Mouse (Mus musculus): Measurements from ENCODE around the gene Ccdc57. TPM values are rescaled to one million over a fixed set of nuclear protein-coding genes. Genes with fewer than 3 reads are reported as not detected.
A peak's percentile ranks its signal among the peaks of the same experiment; 100 is the strongest.

Ccdc57 gene
- polyA plus RNA-seq, 1 experiment from 2014 or later: 1.3 TPM

- H3K36me3 ChIP-seq (ENCODE audit: control insufficient read depth, insufficient read depth): peaks cover 82% of the 10 kb centered on the region
- 74% methylated on average over 7 of the region's 7 CpGs for WGBS
- H3K4me1 ChIP-seq (replicated peaks; ENCODE audit: control insufficient read depth, insufficient read depth, low read length): no peaks in the 10 kb centered on the region
- no peak overlapping the region for H3K9ac ChIP-seq (ENCODE audit: low read depth, low read length)
- H3K27ac ChIP-seq (ENCODE audit: low read depth, low read length): no peak overlapping the region
- TF ChIP-seq CTCF (IDR thresholded peaks at IDR 0.05; ENCODE audit: low read depth): no peak
- no peak overlapping the region for H3K4me3 ChIP-seq (ENCODE audit: low read depth, low read length)
- H3K9me3 ChIP-seq (ENCODE audit: control insufficient read depth): no peaks in the 10 kb centered on the region
- H3K27me3 ChIP-seq (replicated peaks; ENCODE audit: control insufficient read depth, insufficient read depth, low read length): no peaks in the 10 kb centered on the region
- ATAC-seq: no peak
- no peak overlapping the region for H3K4me2 ChIP-seq (replicated peaks; ENCODE audit: low read depth)
Measured at GRCm38 (mm10) chr11:120961594-120961993, 28.9 kb upstream of the Ccdc57 start.

GRCm38 (mm10) chr11:120960248-120960647 is 27.6 kb upstream of the Ccdc57 start:
- WGBS: 45% methylated on average over 1 of the region's 1 CpGs
- no peak overlapping the region for H3K9ac ChIP-seq (ENCODE audit: low read depth, low read length)
- H3K27me3 ChIP-seq (replicated peaks; ENCODE audit: control insufficient read depth, insufficient read depth, low read length): no peaks in the 10 kb centered on the region
- no peak for TF ChIP-seq CTCF (IDR thresholded peaks at IDR 0.05; ENCODE audit: low read depth)
- H3K4me2 ChIP-seq (replicated peaks; ENCODE audit: low read depth): no peak overlapping the region
- no peaks in the 10 kb centered on the region for H3K4me1 ChIP-seq (replicated peaks; ENCODE audit: control insufficient read depth, insufficient read depth, low read length)
- ATAC-seq: no peak
- H3K4me3 ChIP-seq (ENCODE audit: low read depth, low read length): no peak overlapping the region
- peaks cover 81% of the 10 kb centered on the region for H3K36me3 ChIP-seq (ENCODE audit: control insufficient read depth, insufficient read depth)
- 0 out of 2 replicates have a peak overlapping the region, but pooled peaks have one; percentile 4 for H3K27ac ChIP-seq (ENCODE audit: low read depth, low read length)
- no peaks in the 10 kb centered on the region for H3K9me3 ChIP-seq (ENCODE audit: control insufficient read depth)

- H3K27me3 ChIP-seq (replicated peaks; ENCODE audit: control insufficient read depth, insufficient read depth, low read length): no peaks in the 10 kb centered on the region
- ATAC-seq: no peak
- H3K36me3 ChIP-seq (ENCODE audit: control insufficient read depth, insufficient read depth): peaks cover 74% of the 10 kb centered on the region
- H3K4me1 ChIP-seq (replicated peaks; ENCODE audit: control insufficient read depth, insufficient read depth, low read length): no peaks in the 10 kb centered on the region
- no peaks in the 10 kb centered on the region for H3K9me3 ChIP-seq (ENCODE audit: control insufficient read depth)
- 62% methylated on average over 3 of the region's 3 CpGs for WGBS
- TF ChIP-seq CTCF (IDR thresholded peaks at IDR 0.05; ENCODE audit: low read depth): no peak
- H3K27ac ChIP-seq (ENCODE audit: low read depth, low read length): no peak overlapping the region
- H3K4me2 ChIP-seq (replicated peaks; ENCODE audit: low read depth): no peak overlapping the region
- no peak overlapping the region for H3K9ac ChIP-seq (ENCODE audit: low read depth, low read length)
- no peak overlapping the region for H3K4me3 ChIP-seq (ENCODE audit: low read depth, low read length)
Measured at GRCm38 (mm10) chr11:120959564-120959963, 26.9 kb upstream of the Ccdc57 start.

- no peaks in the 10 kb centered on the region for H3K27me3 ChIP-seq (replicated peaks; ENCODE audit: control insufficient read depth, insufficient read depth, low read length)
- peaks cover 69% of the 10 kb centered on the region for H3K36me3 ChIP-seq (ENCODE audit: control insufficient read depth, insufficient read depth)
- no peak overlapping the region for H3K9ac ChIP-seq (ENCODE audit: low read depth, low read length)
- H3K9me3 ChIP-seq (ENCODE audit: control insufficient read depth): no peaks in the 10 kb centered on the region
- no peak for ATAC-seq
- H3K4me3 ChIP-seq (ENCODE audit: low read depth, low read length): no peak overlapping the region
- no peak overlapping the region for H3K27ac ChIP-seq (ENCODE audit: low read depth, low read length)
- WGBS: 91% methylated on average over 18 of the region's 18 CpGs
- TF ChIP-seq CTCF (IDR thresholded peaks at IDR 0.05; ENCODE audit: low read depth): no peak
- no peaks in the 10 kb centered on the region for H3K4me1 ChIP-seq (replicated peaks; ENCODE audit: control insufficient read depth, insufficient read depth, low read length)
- H3K4me2 ChIP-seq (replicated peaks; ENCODE audit: low read depth): no peak overlapping the region
Measured at GRCm38 (mm10) chr11:120959066-120959465, 26.4 kb upstream of the Ccdc57 start.

DNA sequence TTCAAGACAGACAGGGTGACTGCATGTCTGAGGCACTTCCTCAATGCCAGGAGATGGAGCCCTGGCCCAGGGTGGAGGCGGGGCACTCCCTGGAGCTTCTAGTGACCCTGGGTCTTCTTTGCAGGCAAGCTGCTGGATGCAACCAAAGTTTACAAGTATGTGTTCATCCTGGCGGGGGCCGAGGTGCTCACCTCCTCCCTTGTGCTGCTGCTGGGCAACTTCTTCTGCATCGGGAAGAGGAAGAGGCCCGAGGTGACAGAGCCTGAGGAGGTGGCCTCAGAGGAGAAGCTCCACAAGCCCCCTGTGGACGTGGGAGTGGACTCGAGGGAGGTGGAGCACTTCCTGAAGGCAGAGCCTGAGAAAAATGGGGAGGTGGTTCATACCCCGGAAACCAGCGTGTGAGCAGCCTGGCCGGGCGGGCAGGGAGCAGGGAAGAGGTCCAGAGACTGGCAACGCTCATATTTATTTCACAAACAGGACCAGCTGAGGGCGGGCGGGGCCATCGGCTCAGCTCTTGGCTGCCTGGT is 25.1 kb upstream of the Ccdc57 start:
- no peaks in the 10 kb centered on the region for H3K4me1 ChIP-seq (replicated peaks; ENCODE audit: control insufficient read depth, insufficient read depth, low read length)
- H3K9ac ChIP-seq (ENCODE audit: low read depth, low read length): no peak overlapping the region
- no peak overlapping the region for H3K4me2 ChIP-seq (replicated peaks; ENCODE audit: low read depth)
- no peak overlapping the region for H3K4me3 ChIP-seq (ENCODE audit: low read depth, low read length)
- no peak for ATAC-seq
- H3K27ac ChIP-seq (ENCODE audit: low read depth, low read length): no peak overlapping the region
- WGBS: 60% methylated on average over 15 of the region's 15 CpGs
- TF ChIP-seq CTCF (IDR thresholded peaks at IDR 0.05; ENCODE audit: low read depth): no peak
- H3K9me3 ChIP-seq (ENCODE audit: control insufficient read depth): no peaks in the 10 kb centered on the region
- H3K27me3 ChIP-seq (replicated peaks; ENCODE audit: control insufficient read depth, insufficient read depth, low read length): no peaks in the 10 kb centered on the region
- peaks cover 56% of the 10 kb centered on the region for H3K36me3 ChIP-seq (ENCODE audit: control insufficient read depth, insufficient read depth)

DNA sequence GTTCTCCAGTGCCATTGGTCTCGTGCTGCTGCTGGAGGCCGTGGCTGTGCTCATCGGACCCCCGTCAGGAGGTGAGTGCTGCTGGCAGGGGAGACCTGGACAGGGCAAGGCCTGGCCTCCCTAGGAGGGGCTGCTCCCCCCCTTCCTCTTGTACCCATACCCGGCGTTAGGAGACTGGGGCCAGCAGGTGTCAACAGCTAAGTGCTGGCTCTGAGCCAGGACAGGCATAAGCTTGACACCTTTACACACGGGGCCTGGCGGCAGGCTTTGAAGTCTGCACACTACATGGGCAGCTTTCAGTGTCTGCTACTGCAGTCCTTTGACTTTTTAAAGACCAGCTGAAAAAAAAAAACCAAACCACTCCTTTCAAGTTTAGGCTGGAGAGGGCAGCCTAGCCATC is 24.4 kb upstream of the Ccdc57 start:
- H3K4me3 ChIP-seq (ENCODE audit: low read depth, low read length): no peak overlapping the region
- WGBS: 58% methylated on average over 8 of the region's 8 CpGs
- no peaks in the 10 kb centered on the region for H3K27me3 ChIP-seq (replicated peaks; ENCODE audit: control insufficient read depth, insufficient read depth, low read length)
- H3K36me3 ChIP-seq (ENCODE audit: control insufficient read depth, insufficient read depth): peaks cover 49% of the 10 kb centered on the region
- H3K27ac ChIP-seq (ENCODE audit: low read depth, low read length): peak overlapping the region; percentile 50; the same call in 1 of the 2 replicates
- no peak for TF ChIP-seq CTCF (IDR thresholded peaks at IDR 0.05; ENCODE audit: low read depth)
- no peaks in the 10 kb centered on the region for H3K4me1 ChIP-seq (replicated peaks; ENCODE audit: control insufficient read depth, insufficient read depth, low read length)
- no peaks in the 10 kb centered on the region for H3K9me3 ChIP-seq (ENCODE audit: control insufficient read depth)
- ATAC-seq: no peak
- no peak overlapping the region for H3K9ac ChIP-seq (ENCODE audit: low read depth, low read length)
- no peak overlapping the region for H3K4me2 ChIP-seq (replicated peaks; ENCODE audit: low read depth)

- Histone ChIP-seq H3K9ac (ENCODE audit: low read depth, low read length) (no peak overlapping the region), H3K4me3 (ENCODE audit: low read depth, low read length) (no peak overlapping the region), H3K36me3 (ENCODE audit: control insufficient read depth, insufficient read depth) (peaks cover 37% of the 10 kb centered on the region), H3K27ac (ENCODE audit: low read depth, low read length) (no peak overlapping the region), H3K4me2 (replicated peaks; ENCODE audit: low read depth) (no peak overlapping the region), H3K4me1 (replicated peaks; ENCODE audit: control insufficient read depth, insufficient read depth, low read length) (0 out of 2 replicates have a peak, but pooled peaks cover 5% of the 10 kb centered on the region), H3K9me3 (ENCODE audit: control insufficient read depth) (no peaks in the 10 kb centered on the region), H3K27me3 (replicated peaks; ENCODE audit: control insufficient read depth, insufficient read depth, low read length) (no peaks in the 10 kb centered on the region)
- 92% methylated on average over 8 of the region's 8 CpGs for WGBS
- TF ChIP-seq CTCF (IDR thresholded peaks at IDR 0.05; ENCODE audit: low read depth): no peak
- ATAC-seq: no peak
Measured at GRCm38 (mm10) chr11:120955701-120956100, 23.0 kb upstream of the Ccdc57 start.
